Mouse (Mus musculus): Measurements from ENCODE around the gene Zmynd8.

DNA sequence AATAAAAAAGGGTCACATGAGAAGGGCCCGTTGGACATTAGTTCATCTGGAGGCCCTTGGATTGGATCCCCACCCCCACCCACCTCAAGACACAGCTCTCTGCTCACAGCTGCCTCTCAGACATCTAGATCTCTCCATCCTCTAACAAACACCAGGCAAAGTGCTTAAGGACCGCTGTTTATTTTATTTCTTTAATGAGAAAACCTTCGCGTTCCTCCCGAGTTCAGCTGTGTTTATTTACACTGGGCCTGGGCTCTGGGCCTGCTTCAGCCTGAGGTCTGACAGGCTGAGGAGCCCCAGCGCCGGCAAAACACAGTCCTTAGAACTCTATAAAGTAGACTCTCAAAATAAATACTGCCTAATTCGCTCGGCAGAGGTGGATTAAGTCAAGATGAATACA, 157.8 kb downstream of the Zmynd8 start:
- TF ChIP-seq CTCF (IDR thresholded peaks at IDR 0.05; ENCODE audit: insufficient read depth, low read length) (no peak), POLR2A (IDR thresholded peaks at IDR 0.05; ENCODE audit: borderline replicate concordance, extremely low read depth, low read depth, low read length) (no peak)
